Mouse (Mus musculus) spleen, adult 18-20 months (tissue): ENCODE data around the gene Stx12.
"Not testable (repeated sequence)": the region's sequence is repeated elsewhere in the genome, so short reads cannot be mapped to it uniquely, and the experiment has no call there.

ENCODE experiments used
- DNase-seq, 2 experiments: peaks; one replicate each; pipeline ENCODE4 v3.0.0; 2022; ENCODE audit warnings: mixed read lengths in 2 of 2

Gene Stx12

GRCm38 (mm10) chr4:132884064-132884843, at the start of gene Stx12:
TSS of gene Stx12 (minus strand) at chr4:132884509.
- DNase-seq = peak; percentile 73 to 86

GRCm38 (mm10) chr4:132932752-132933404, 48.6 kb upstream of the Stx12 start:
- DNase-seq = no peak

GRCm38 (mm10) chr4:132930784-132931183, 46.5 kb upstream of the Stx12 start:
- DNase-seq = peak in 1 of 2 experiments; percentile 52

DNA sequence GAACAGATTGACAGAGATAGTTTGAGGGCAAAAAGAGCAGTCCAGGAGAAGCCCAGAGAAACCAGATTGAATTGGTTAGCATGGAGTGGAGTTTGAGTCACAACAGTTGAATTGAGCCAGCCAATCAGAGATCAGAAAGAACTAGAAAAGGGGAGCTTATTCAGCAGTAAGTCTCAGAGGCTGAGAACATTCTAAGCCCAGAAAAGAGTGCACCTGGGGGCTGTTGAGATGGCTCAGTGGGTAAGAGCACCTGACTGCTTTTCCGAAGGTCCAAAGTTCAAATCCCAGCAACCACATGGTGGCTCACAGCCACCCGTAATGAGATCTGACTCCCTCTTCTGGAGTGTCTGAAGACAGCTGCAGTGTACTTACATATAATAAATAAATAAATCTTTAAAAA, 42.2 kb upstream of the Stx12 start:
- DNase-seq = not testable (repeated sequence)

DNA sequence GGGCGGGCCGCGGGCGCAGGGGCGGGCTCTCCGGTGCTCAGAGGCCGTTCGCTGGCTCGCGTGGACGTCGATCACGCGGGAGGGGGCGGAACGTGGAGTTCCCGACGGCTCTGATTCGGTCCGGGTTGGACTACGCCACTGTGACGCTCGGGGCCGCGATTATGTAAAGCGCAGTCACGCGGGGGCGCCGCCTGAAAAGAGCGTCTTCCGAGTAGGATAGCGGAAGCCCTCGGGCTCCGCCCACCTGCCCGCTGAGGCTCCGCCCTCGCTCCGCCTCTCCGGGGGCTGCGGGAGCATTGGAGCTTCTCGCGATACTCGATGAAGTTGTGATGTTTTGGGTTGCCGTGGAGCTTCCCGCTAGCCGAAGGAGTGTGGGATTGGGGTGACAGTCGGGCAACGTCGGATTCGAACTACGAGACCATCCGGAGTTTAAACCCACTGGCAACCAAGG, 38.3 kb upstream of the Stx12 start, which contains the start of gene Fam76a:
TSS of gene Fam76a (minus strand) at position 1 of the 451 bp plus-strand sequence.
- DNase-seq = peak; percentile 99 to 100

- no peak for DNase-seq
Observed at GRCm38 (mm10) chr4:132922061-132922530, 37.8 kb upstream of the Stx12 start.

DNA sequence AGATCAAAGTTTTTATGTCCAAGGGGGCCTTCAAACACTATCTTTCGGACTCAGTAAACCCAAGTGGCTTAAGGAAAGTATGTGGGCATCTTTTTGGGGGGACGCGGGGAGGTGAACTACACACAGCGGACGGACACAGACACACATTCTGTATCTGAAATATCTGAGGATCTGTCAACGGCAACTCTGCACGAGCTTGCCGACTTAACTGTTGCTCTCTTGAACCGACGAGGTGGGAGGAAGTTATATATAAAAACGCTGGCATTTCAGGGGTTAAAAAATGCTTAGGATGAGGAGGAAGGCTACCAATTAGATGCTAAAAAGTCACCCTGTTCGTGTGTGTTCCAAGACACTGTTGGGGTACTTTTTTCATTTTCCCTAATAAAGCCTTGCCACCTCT, 37.2 kb upstream of the Stx12 start:
- DNase-seq = no peak

GRCm38 (mm10) chr4:132920171-132920570, 35.9 kb upstream of the Stx12 start:
- no peak for DNase-seq

- not testable (repeated sequence) for DNase-seq
Observed at GRCm38 (mm10) chr4:132918493-132918892, 34.2 kb upstream of the Stx12 start.

DNA sequence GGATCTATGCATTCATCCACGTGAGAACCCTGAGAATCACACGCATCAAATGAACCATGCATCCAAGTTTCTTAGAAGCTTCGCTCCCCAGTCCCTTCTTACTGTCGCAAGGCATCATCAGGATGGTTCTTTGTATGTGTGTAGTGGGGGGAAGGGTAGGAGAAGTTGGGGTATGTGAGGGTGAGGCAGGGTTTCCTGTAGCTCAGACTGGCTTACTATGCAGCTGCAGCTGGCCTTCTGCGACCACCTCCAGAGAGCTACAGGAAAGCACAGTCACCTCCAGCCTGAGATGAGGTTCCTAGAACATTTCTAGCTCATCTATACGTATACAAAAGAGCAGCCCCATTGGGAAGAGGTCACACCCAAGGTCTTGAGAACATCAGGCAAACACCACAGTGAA, 27.8 kb upstream of the Stx12 start:
- no peak for DNase-seq

- DNase-seq = no peak
Observed at GRCm38 (mm10) chr4:132905843-132906360, 21.6 kb upstream of the Stx12 start.

- no peak for DNase-seq
Observed at GRCm38 (mm10) chr4:132904765-132905309, 20.5 kb upstream of the Stx12 start.

DNA sequence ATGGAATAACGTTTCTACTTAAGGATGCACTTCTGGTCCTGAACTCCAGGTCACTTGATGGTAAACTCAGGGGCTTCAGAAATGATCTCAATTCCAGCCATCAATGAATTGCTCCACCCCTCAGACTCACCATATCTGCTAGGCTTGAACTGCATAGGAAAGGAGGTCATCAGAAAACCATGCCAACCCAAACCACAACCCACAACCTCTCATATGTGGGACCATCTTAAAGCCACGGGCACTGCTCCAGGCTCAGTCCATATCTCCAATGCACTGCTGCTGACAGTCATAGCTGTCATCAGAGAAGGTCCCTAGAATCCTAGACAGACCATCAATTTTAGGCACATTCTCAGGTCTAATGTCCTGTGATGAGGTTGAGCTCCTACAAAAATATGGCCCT, 19.8 kb upstream of the Stx12 start:
- no peak for DNase-seq

DNA sequence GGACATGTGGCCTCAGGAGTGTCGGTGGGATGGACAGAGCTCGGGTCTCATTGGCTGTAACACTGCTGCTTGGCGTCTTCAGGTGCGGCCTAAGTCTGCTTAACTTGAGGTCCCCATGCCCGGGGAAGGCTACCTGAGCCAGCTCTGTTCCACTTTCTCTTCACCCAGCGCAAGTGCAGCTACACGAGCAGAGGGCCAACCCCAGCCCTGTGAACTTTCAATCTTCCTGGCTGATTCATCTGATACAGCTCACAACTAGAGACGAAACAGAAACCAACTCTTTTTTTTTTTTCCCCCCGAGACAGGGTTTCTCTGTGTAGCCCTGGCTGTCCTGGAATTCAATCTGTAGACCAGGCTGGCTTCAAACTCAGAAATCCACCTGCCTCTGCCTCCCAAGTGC, 13.9 kb upstream of the Stx12 start:
- DNase-seq = no peak

DNA sequence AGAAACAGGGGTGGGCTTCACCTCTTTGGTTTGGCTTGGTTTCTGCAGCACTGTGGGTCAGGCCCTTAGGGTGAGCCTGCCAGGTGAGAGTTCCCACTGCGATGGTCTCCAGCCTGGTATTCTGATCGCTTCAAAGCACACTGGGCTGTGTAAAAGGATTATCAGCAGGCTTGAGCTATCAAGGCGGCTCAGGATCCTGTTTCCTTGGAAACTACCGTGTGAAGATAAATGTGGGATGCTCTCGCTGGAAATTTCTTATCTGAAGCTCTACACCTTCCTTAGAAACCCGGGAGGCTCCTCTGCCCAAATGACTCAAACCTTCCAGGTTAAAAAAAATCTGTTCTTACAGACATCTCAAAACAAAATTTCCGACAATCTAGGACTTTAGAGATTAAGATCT, 10.1 kb upstream of the Stx12 start:
- DNase-seq = no peak

GRCm38 (mm10) chr4:132884844-132885374, 600 bp upstream of the Stx12 start:
- no peak for DNase-seq

DNA sequence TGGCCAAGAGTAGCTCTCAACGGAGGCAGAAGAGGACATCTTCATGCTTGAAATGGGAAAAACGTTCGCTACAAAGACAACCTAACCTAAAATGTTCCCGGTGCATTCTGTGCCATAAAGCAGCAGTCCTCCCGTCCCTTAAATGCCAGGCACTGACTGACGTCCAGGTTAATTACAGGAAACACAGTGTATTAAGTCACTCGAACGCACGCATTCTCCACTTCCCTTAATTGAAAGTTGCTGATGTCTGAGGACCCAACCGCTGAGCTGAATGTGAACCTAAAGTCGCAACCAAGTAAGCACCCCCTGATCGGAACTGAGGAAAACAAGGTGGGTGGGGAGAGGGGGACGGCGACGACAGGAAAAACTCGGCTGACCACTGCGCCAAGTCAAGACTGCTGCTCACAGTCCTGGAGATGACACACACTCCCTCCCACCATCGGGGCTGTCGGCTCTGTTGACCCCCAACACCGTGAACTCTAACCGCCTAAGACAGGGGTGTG, 697 bp downstream of the Stx12 start:
- no peak for DNase-seq

DNA sequence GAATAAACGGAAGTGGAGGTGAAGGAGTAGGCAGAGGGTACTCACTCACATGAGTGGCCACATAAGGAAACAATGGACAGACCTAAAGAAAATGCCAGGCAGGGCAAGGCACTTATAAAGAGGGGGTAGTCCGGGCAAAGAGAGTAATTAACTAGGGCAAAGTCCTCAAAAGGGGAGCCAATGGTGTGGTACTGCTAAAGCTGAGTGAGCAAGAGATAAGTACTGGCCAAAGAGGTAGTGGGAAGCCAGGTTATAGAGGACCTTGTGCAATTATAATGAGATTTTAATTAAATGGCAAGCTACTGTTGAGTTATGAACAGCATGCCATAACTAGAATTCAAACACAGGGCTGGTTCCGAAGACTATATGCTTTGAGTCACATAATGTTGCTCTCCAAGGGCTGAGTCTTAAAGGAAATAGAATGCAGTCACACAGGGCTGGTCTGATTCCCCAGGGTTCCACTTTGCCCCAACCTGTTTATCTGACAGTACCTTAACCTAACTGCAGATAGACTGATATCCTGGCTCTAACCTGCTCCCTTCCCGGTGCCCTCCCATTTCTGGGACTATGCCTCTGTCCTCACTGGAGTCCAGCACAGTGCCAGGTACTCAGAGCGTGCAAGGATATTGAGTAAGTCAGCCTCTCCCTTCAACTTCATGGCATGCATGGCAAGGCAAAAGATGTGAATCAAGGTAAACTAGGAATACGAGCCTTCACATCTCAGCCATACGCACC, 9.8 kb downstream of the Stx12 start:
- DNase-seq = no peak

DNA sequence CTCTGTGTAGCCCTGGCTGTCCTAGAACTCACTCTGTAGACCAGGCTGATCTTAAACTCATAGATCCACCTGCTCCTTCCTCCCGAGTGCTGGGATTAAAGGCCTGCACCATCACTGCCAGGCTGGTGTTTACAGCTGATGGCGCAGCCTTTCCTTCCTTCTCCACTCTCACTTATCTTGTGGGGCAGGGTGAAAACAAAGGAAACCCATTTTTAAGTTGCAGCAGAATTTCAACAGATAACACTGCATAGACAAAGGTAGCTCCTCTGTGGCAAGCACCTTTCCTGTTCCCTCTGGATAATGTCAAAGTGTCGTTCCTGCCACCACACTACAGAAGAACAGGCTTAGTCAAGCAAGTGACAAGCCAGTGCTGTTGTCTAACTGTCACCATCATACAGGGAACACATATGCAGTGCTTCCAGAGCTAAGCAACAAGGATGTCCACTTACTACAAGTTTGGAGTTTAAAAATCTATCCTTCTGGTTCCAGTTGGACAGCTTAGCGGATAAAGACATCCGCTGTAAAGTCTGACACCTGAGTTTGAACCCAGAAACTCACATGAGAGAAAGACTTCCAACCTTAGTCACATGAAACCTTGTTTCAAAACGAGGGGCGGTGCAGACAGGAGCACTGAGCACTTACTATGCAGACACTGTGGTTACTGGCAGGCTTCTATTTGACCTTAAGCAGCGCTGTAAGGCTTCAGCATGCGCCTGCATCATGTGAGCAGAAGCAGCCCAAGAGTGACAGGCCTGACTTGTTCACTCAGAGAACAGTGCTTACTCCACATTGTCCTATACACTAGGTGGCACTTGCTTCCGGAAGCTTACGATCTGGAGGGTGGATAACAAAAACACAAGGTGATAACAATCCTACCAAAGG, 10.6 kb downstream of the Stx12 start:
- DNase-seq = no peak

DNA sequence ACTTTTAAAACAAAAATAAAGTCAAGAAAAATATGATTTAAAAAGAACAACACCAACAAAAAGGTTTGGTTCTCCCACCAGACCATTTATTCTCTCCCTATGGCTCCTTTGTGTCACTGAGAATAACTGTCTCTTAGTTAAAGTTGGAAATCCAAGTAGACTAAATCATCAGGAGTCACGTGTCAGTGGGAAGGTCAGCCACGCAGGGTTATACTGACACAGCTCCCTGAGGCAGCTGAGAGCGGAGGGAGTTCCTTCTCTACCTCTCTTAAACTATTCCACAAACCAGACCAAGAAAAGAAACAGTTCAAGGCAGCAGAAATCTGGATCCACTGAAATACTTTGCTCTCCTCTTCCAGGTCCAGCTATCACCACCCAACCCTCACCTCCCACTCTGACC, 13.2 kb downstream of the Stx12 start:
- DNase-seq = no peak

GRCm38 (mm10) chr4:132864856-132865255, 19.5 kb downstream of the Stx12 start:
- DNase-seq = no peak
